Mouse (Mus musculus): ENCODE measurements around the gene Svs6.
"Not testable (repeated sequence)": the region's sequence is repeated elsewhere in the genome, so short reads cannot be mapped to it uniquely, and the experiment has no call there.

DNA sequence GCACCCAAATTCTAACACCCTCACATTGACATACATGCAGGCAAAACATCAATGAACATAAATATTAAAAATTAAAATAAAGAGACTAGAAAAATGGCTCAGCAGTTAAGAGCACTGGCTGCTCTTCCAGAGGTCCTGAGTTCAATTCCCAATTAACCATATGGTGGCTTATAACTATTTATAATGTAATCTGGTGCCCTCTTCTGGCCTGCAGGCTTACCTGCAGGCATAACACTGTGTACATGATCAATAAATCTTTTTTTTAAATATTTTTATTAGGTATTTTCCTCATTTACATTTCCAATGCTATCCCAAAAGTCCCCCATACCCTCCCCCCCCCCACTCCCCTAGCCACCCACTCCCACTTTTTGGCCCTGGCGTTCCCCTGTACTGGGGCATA, 27.2 kb downstream of the Svs6 start:
- not testable (repeated sequence) for TF ChIP-seq CTCF (IDR thresholded peaks at IDR 0.05; ENCODE audit: extremely low read depth, insufficient read length, insufficient replicate concordance, low read depth, low read length); POLR2A (IDR thresholded peaks at IDR 0.05; ENCODE audit: low read depth, low read length)
